Mouse (Mus musculus): ENCODE measurements around the gene Vps37c. TPM values are rescaled to one million over a fixed set of nuclear protein-coding genes. Genes with fewer than 3 reads are reported as not detected.

Gene Vps37c
- total and polyA plus RNA-seq, 3 experiments: 8.1 to 11.9 TPM; not detected in 1

- DNase-seq (ENCODE audit: low read depth, low spot score): no peak
- Histone ChIP-seq H3K4me1 (ENCODE audit: control insufficient read depth in 1 of 2, insufficient read depth in 2 of 2, low read length in 2 of 2) (no peaks in the 10 kb centered on the region), H3K27ac (ENCODE audit: control insufficient read depth, low read depth, low read length) (no peak overlapping the region), H3K27me3 (ENCODE audit: control insufficient read depth in 1 of 2, insufficient read depth in 2 of 2, low read length in 2 of 2) (peaks cover 2 to 5% of the 10 kb centered on the region in 2 experiments; a peak in 3 of 4 replicates), H3K79me2 (ENCODE audit: control insufficient read depth, insufficient read depth, low read length, poor library complexity) (no peaks in the 10 kb centered on the region), H3K9me3 (replicated peaks; ENCODE audit: insufficient read depth, low read length) (no peaks in the 10 kb centered on the region), H3K9ac (ENCODE audit: control insufficient read depth, low read depth, low read length, poor library complexity, severe bottlenecking) (no peak overlapping the region), H3K4me3 (ENCODE audit: control insufficient read depth in 1 of 2, insufficient read depth in 1 of 2, low read depth in 2 of 2, low read length in 2 of 2) (no peak overlapping the region), H3K36me3 (ENCODE audit: control insufficient read depth in 1 of 2, insufficient read depth in 2 of 2, low read length in 2 of 2) (no peaks in the 10 kb centered on the region)
- no peak for TF ChIP-seq MEF2A (IDR thresholded peaks at IDR 0.05; ENCODE audit: extremely low read depth, insufficient replicate concordance, low read depth, low read length, poor library complexity, severe bottlenecking)
- no peak for TF ChIP-seq ETS1 (IDR thresholded peaks at IDR 0.05; ENCODE audit: low read depth, low read length)
- no peak for TF ChIP-seq USF2 (IDR thresholded peaks at IDR 0.05; ENCODE audit: borderline replicate concordance in 1 of 2, insufficient read depth in 1 of 2, low read depth in 1 of 2, low read length in 2 of 2)
- no peak for TF ChIP-seq NELFE (IDR thresholded peaks at IDR 0.05; ENCODE audit: low read depth, low read length)
- TF ChIP-seq ZMIZ1 (IDR thresholded peaks at IDR 0.05; ENCODE audit: low read depth, low read length): no peak
- no peak for TF ChIP-seq MYB (IDR thresholded peaks at IDR 0.05; ENCODE audit: low read depth, low read length)
- no peak for TF ChIP-seq USF1 (IDR thresholded peaks at IDR 0.05; ENCODE audit: low read depth, low read length)
- no peak for TF ChIP-seq POLR2AphosphoS2 (IDR thresholded peaks at IDR 0.05; ENCODE audit: low read length)
- TF ChIP-seq HCFC1 (IDR thresholded peaks at IDR 0.05; ENCODE audit: low read depth, low read length): no peak
- no peak for TF ChIP-seq GATA1 (IDR thresholded peaks at IDR 0.05; ENCODE audit: low read depth, low read length)
- no peak for TF ChIP-seq BHLHE40 (IDR thresholded peaks at IDR 0.05; ENCODE audit: borderline replicate concordance, low read depth, low read length)
- no peak for TF ChIP-seq ELF1 (IDR thresholded peaks at IDR 0.05; ENCODE audit: low read depth, low read length)
- no peak for TF ChIP-seq UBTF (IDR thresholded peaks at IDR 0.05; ENCODE audit: borderline replicate concordance, insufficient read depth, low read depth, low read length)
- TF ChIP-seq E2F4 (IDR thresholded peaks at IDR 0.05; ENCODE audit: borderline replicate concordance, low read depth, low read length): no peak
- TF ChIP-seq CTCF (IDR thresholded peaks at IDR 0.05 in 2 of 3, conservative IDR thresholded peaks at IDR 0.05 in 1 of 3; ENCODE audit: control insufficient read depth in 1 of 3, insufficient read depth in 1 of 3, low read depth in 2 of 3, low read length in 3 of 3, poor library complexity in 1 of 3, severe bottlenecking in 1 of 3): no peak
- TF ChIP-seq NRF1 (IDR thresholded peaks at IDR 0.05; ENCODE audit: insufficient read depth, low read depth, low read length, poor library complexity, severe bottlenecking): no peak
- no peak for TF ChIP-seq MAFK (IDR thresholded peaks at IDR 0.05; ENCODE audit: borderline replicate concordance, low read depth, low read length)
- TF ChIP-seq KAT2A (conservative IDR thresholded peaks at IDR 0.05; ENCODE audit: low read depth, low read length): no peak
- no peak for TF ChIP-seq MAZ (IDR thresholded peaks at IDR 0.05; ENCODE audit: low read depth, low read length)
Observed at GRCm38 (mm10) chr19:10748401-10749102, 60.0 kb downstream of the Vps37c start.

Data from MEL (cell line).